13 mouse cellular contexts compared by ENCODE assay signal in genomic region chr16:34151528-34152071, GRCm38 (mm10).
"Had no signal": no experiment of that assay in that cellular context is flagged by ENCODE, and none has a peak within 500 bp of the region (broad histone marks: within the 10 kb centered on the region; RNA-seq: fewer than 3 reads in every experiment).

No protein-coding gene starts in this region.

- H3K9me3 ChIP-seq: limb, embryonic 13.5 days; midbrain, embryonic 15.5 days had no signal

- H3K36me3 ChIP-seq: limb, embryonic 13.5 days had no signal

- ATAC-seq: lung, postnatal 0 days; midbrain, embryonic 15.5 days had no signal

- H3K27me3 ChIP-seq: limb, embryonic 13.5 days; midbrain, embryonic 15.5 days had no signal

- H3K4me2 ChIP-seq: limb, embryonic 13.5 days; midbrain, embryonic 11.5 days; midbrain, embryonic 15.5 days had no signal

- H3K4me1 ChIP-seq: limb, embryonic 13.5 days had no signal

- H3K4me3 ChIP-seq: limb, embryonic 13.5 days; midbrain, embryonic 15.5 days had no signal

- H3K9ac ChIP-seq: limb, embryonic 13.5 days; liver, embryonic 14.5 days; midbrain, embryonic 15.5 days had no signal

- DNase-seq: kidney, adult 8-10 months; kidney, postnatal 25 days; layer of hippocampus, adult 9-11 months; left cerebral cortex, postnatal 4 days; lung, adult 2 months; lung, postnatal 4 days; thymus, postnatal 4 days had no signal

- H3K27ac ChIP-seq: limb, embryonic 13.5 days; liver, embryonic 14.5 days; midbrain, embryonic 15.5 days; stomach, postnatal 0 days had no signal
